ENCODE assay signal across 16 mouse cellular contexts in the genomic region with DNA sequence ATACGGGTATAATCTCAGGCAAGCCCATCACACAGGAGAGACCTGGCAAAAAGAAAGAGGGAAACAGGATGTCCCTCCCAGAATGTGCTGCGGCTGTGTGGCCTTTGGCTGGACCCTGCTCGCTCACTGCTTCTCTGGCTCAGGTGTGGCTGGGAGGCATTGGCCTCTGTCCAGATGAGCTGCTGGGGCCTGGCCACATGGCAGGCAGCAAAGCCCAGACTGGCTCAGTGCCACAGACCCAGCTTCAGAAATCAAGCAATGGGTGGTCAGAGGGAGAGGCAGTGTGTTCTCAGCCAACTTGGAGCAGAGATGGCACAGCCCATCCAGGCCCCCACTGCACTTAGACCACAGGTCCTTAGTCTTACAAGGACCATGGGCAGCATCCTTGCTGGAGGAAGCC. TPM values are rescaled to one million over a fixed set of nuclear protein-coding genes. Genes with fewer than 3 reads are reported as not detected.
DNase-seq lines count a peak whose midpoint lies in the region; ATAC-seq and TF ChIP-seq lines count a peak whose summit lies in the region.
"Had no signal": no experiment of that assay in that cellular context is flagged by ENCODE, and none has a peak within 500 bp of the region (broad histone marks: within the 10 kb centered on the region; RNA-seq: fewer than 3 reads in every experiment).

No protein-coding gene starts in this region.

- H3K9ac ChIP-seq in midbrain, postnatal 0 days (replicated peaks; ENCODE audit: low read length, poor library complexity, severe bottlenecking): no peak overlapping the region
- no peak overlapping the region for H3K9ac ChIP-seq in midbrain, embryonic 15.5 days
- H3K9ac ChIP-seq: heart, embryonic 15.5 days; lung, embryonic 15.5 days; midbrain, embryonic 13.5 days had no signal

- no peaks in the 10 kb centered on the region for H3K36me3 ChIP-seq in midbrain, postnatal 0 days (ENCODE audit: insufficient read depth, low read length)
- H3K36me3 ChIP-seq in midbrain, embryonic 15.5 days (replicated peaks): no peaks in the 10 kb centered on the region
- H3K36me3 ChIP-seq: forebrain, embryonic 10.5 days; heart, embryonic 15.5 days; lung, embryonic 15.5 days; midbrain, embryonic 13.5 days had no signal

- WGBS in midbrain, postnatal 0 days: 74% methylated on average over 3 of the region's 3 CpGs
- WGBS in midbrain, embryonic 15.5 days: 77% methylated on average over 3 of the region's 3 CpGs

- DNase-seq in heart, postnatal 4 days: peak; percentile 21
- no peak for DNase-seq in heart, postnatal 36 days
- DNase-seq in midbrain, postnatal 0 days (ENCODE audit: low spot score): peak; percentile 83
- peak; percentile 85 for DNase-seq in cerebellum, adult 8-10 months
- DNase-seq in kidney, postnatal 10 days: peak; percentile 64
- DNase-seq in embryo, embryonic 10.5 days (ENCODE audit: low spot score): no peak
- no peak for DNase-seq in heart, adult 18-20 months
- DNase-seq: adrenal gland, adult 8-10 months; gastrocnemius, postnatal 14 days had no signal

- TF ChIP-seq CTCF in midbrain, postnatal 0 days (IDR thresholded peaks at IDR 0.05): no peak

- H3K27ac ChIP-seq in midbrain, postnatal 0 days (ENCODE audit: low read depth, low read length): no peak overlapping the region
- no peak overlapping the region for H3K27ac ChIP-seq in midbrain, embryonic 15.5 days
- H3K27ac ChIP-seq: forebrain, embryonic 10.5 days; heart, embryonic 15.5 days; layer of hippocampus, adult 2 months; lung, embryonic 15.5 days; midbrain, embryonic 13.5 days had no signal

- 0 out of 2 replicates have a peak, but pooled peaks have one; percentile 31 for ATAC-seq in midbrain, postnatal 0 days (ENCODE audit: low FRiP score)
- ATAC-seq in midbrain, embryonic 15.5 days (replicated peaks): no peak
- ATAC-seq: midbrain, embryonic 13.5 days had no signal

- intact Hi-C loops in heart, postnatal 36 days (cut with DNase I): no loop called here

- no peaks in the 10 kb centered on the region for H3K27me3 ChIP-seq in midbrain, postnatal 0 days (ENCODE audit: insufficient read depth, low read length)
- H3K27me3 ChIP-seq in midbrain, embryonic 15.5 days (replicated peaks): no peaks in the 10 kb centered on the region
- H3K27me3 ChIP-seq: midbrain, embryonic 13.5 days had no signal

- no peaks in the 10 kb centered on the region for H3K4me1 ChIP-seq in midbrain, postnatal 0 days (ENCODE audit: insufficient read depth, low read length)
- no peaks in the 10 kb centered on the region for H3K4me1 ChIP-seq in midbrain, embryonic 15.5 days
- H3K4me1 ChIP-seq: forebrain, embryonic 10.5 days; heart, embryonic 15.5 days; lung, embryonic 15.5 days; midbrain, embryonic 13.5 days had no signal

- H3K9me3 ChIP-seq in midbrain, postnatal 0 days (ENCODE audit: low read length): no peaks in the 10 kb centered on the region
- no peaks in the 10 kb centered on the region for H3K9me3 ChIP-seq in midbrain, embryonic 15.5 days
- H3K9me3 ChIP-seq: forebrain, embryonic 10.5 days; heart, embryonic 15.5 days; lung, embryonic 15.5 days; midbrain, embryonic 13.5 days had no signal

- no peak overlapping the region for H3K4me2 ChIP-seq in midbrain, postnatal 0 days (ENCODE audit: low read depth, low read length, poor library complexity, severe bottlenecking)
- H3K4me2 ChIP-seq in midbrain, embryonic 15.5 days: no peak overlapping the region
- H3K4me2 ChIP-seq: heart, embryonic 15.5 days; lung, embryonic 15.5 days; midbrain, embryonic 13.5 days had no signal

- H3K4me3 ChIP-seq in midbrain, postnatal 0 days (ENCODE audit: low read depth, low read length): no peak overlapping the region
- H3K4me3 ChIP-seq in midbrain, embryonic 15.5 days: no peak overlapping the region
- H3K4me3 ChIP-seq: forebrain, embryonic 10.5 days; heart, embryonic 15.5 days; layer of hippocampus, adult 2 months; lung, embryonic 15.5 days; midbrain, embryonic 13.5 days had no signal

RNA-seq across cellular contexts. Expression of a gene that starts 8.1 kb away (rescaled TPM):
- not detected for total RNA-seq in heart, postnatal 4 days (2021)
- not detected for total RNA-seq in heart, postnatal 36 days (2021)
- total RNA-seq in midbrain, postnatal 0 days (2014; rRNA removed): 26.5 and 28.0 TPM in 2 replicates
- polyA plus RNA-seq in midbrain, postnatal 0 days (2015; fragmentation: Nextera tagmentation; extraction: Ambion mirVana): 7.2 and 9.4 TPM in 2 replicates
- 7.5 and 8.6 TPM in 2 replicates for polyA plus RNA-seq in midbrain, embryonic 15.5 days (2015; fragmentation: Nextera tagmentation; extraction: Ambion mirVana)
- total RNA-seq in heart, adult 18-20 months (2021): not detected
- total RNA-seq: gastrocnemius, postnatal 14 days had no signal
- polyA plus RNA-seq: C2C12; heart, embryonic 15.5 days; lung, embryonic 15.5 days had no signal

Comparison
In these comparisons a context has a peak if more than half of its experiments do, and no peak if none do; other contexts are left out.
1. DNase-seq: peak in heart, postnatal 4 days (single experiment), midbrain, postnatal 0 days (single experiment), cerebellum, adult 8-10 months (single experiment) and kidney, postnatal 10 days (single experiment); none in heart, postnatal 36 days (0 of 2), embryo, embryonic 10.5 days (single experiment) and heart, adult 18-20 months (0 of 2).
2. RNA of a gene that starts 8.1 kb away (total RNA-seq): 26.5 to 28.0 TPM in midbrain, postnatal 0 days; not detected in heart, postnatal 4 days, not detected in heart, postnatal 36 days and not detected in heart, adult 18-20 months; every median in the first group is over 10 times any median in the second.